Comparison of ENCODE assay signal across 27 mouse cellular contexts in the genomic region with DNA sequence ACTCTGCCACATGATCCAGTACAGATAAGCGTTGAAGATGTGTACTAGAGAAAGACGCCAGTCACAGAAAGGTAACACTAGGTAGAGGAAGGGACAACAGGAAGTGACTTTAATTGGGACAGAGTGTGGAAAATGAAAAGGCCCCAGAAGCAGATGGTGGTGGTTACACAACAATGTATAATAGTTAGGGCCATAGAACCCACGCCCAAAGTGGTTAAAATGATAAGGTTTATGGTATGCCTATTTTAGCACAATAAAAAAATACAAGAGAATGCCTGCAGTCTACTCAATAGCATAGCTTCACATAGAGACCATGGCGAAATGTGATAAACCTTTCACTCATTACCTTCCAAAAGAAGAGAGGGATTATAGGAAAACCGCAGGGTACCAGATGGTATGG.
"Had no signal": no experiment of that assay in that cellular context is flagged by ENCODE, and none has a peak within 500 bp of the region (broad histone marks: within the 10 kb centered on the region; RNA-seq: fewer than 3 reads in every experiment).

No protein-coding gene starts in this region.

- H3K9ac ChIP-seq: heart, embryonic 13.5 days; heart, embryonic 15.5 days; hindbrain, embryonic 12.5 days; hindbrain, embryonic 14.5 days; limb, embryonic 12.5 days; liver, embryonic 12.5 days; liver, embryonic 14.5 days had no signal

- H3K9me3 ChIP-seq: heart, embryonic 13.5 days; heart, embryonic 15.5 days; hindbrain, embryonic 10.5 days; hindbrain, embryonic 12.5 days; limb, embryonic 10.5 days; limb, embryonic 12.5 days; liver, embryonic 12.5 days had no signal

- H3K27ac ChIP-seq: gastrocnemius, adult 2 months; heart, embryonic 13.5 days; heart, embryonic 15.5 days; hindbrain, embryonic 10.5 days; hindbrain, embryonic 12.5 days; hindbrain, embryonic 14.5 days; left cerebral cortex, adult 2 months; limb, embryonic 10.5 days; limb, embryonic 12.5 days; liver, embryonic 12.5 days; liver, embryonic 14.5 days had no signal

- H3K36me3 ChIP-seq: heart, embryonic 13.5 days; heart, embryonic 15.5 days; hindbrain, embryonic 10.5 days; hindbrain, embryonic 12.5 days; limb, embryonic 10.5 days; limb, embryonic 12.5 days; liver, embryonic 12.5 days had no signal

- DNase-seq: gastrocnemius, adult 2 months; gastrocnemius, postnatal 10 days; gastrocnemius, postnatal 25 days; heart, adult 18-20 months; heart, postnatal 14 days; heart, postnatal 36 days; kidney, adult 18-20 months; kidney, adult 8-10 months; kidney, postnatal 10 days; kidney, postnatal 25 days; kidney, postnatal 4 days; layer of hippocampus, adult 9-11 months; liver had no signal

- H3K27me3 ChIP-seq: heart, embryonic 13.5 days; heart, embryonic 15.5 days; hindbrain, embryonic 12.5 days; limb, embryonic 12.5 days; liver, embryonic 12.5 days had no signal

- H3K4me2 ChIP-seq: heart, embryonic 11.5 days; heart, embryonic 13.5 days; heart, embryonic 15.5 days; hindbrain, embryonic 12.5 days; hindbrain, embryonic 14.5 days; limb, embryonic 12.5 days; liver, embryonic 12.5 days had no signal

- ATAC-seq: forebrain, embryonic 16.5 days; hindbrain, embryonic 16.5 days; inflammation-experienced regulatory T-cells, adult 6 months; liver, embryonic 12.5 days had no signal

- H3K4me1 ChIP-seq: heart, embryonic 13.5 days; heart, embryonic 15.5 days; hindbrain, embryonic 10.5 days; hindbrain, embryonic 12.5 days; limb, embryonic 10.5 days; limb, embryonic 12.5 days; liver, embryonic 12.5 days had no signal

- H3K4me3 ChIP-seq: gastrocnemius, adult 2 months; heart, embryonic 13.5 days; heart, embryonic 15.5 days; hindbrain, embryonic 10.5 days; hindbrain, embryonic 12.5 days; left cerebral cortex, adult 2 months; limb, embryonic 10.5 days; limb, embryonic 12.5 days; liver, embryonic 12.5 days had no signal
